Mouse (Mus musculus) intestine, postnatal 0 days (tissue): ENCODE results near the gene Ryr1. TPM values are rescaled to one million over a fixed set of nuclear protein-coding genes. Genes with fewer than 3 reads are reported as not detected.
"Not testable (repeated sequence)": the region's sequence is repeated elsewhere in the genome, so short reads cannot be mapped to it uniquely, and the experiment has no call there.

ENCODE experiments used
- ATAC-seq: fragments of 200-750 bp; cut with Nextera tagmentation; 2 replicates; pipeline ENCODE4 v1.8.0; 2017; ENCODE audit warnings: mild to moderate bottlenecking, moderate TSS enrichment, moderate library complexity
- H3K27ac ChIP-seq: fragments of 300-500 bp; sonication (generic); 2 replicates; pipeline ENCODE4 v1.5.1; 2014; ENCODE audit warnings: mild to moderate bottlenecking, low read depth, low read length, moderate library complexity
- H3K27me3 ChIP-seq: fragments of 300-500 bp; sonication (generic); replicated peaks from 2 replicates; pipeline ENCODE4 v1.6.1; 2014; ENCODE audit warnings: low read length, mixed read lengths; ENCODE audit not compliant: control insufficient read depth, insufficient read depth
- H3K36me3 ChIP-seq: fragments of 300-500 bp; sonication (generic); 2 replicates; pipeline ENCODE4 v1.6.1; 2014; ENCODE audit warnings: mild to moderate bottlenecking, moderate library complexity; ENCODE audit not compliant: control insufficient read depth, insufficient read depth
- H3K4me1 ChIP-seq: fragments of 300-500 bp; sonication (generic); replicated peaks from 2 replicates; pipeline ENCODE4 v1.6.1; 2014; ENCODE audit warnings: antibody characterized with exemption, low read length, mixed read lengths; ENCODE audit not compliant: control insufficient read depth, insufficient read depth
- H3K4me2 ChIP-seq: fragments of 300-500 bp; sonication (generic); replicated peaks from 2 replicates; pipeline ENCODE4 v1.6.1; 2014; ENCODE audit warnings: low read depth, mild to moderate bottlenecking, moderate library complexity
- H3K4me3 ChIP-seq: fragments of 300-500 bp; sonication (generic); 2 replicates; pipeline ENCODE4 v1.5.1; 2014; ENCODE audit warnings: low read depth, low read length
- H3K9ac ChIP-seq: fragments of 300-500 bp; sonication (generic); 2 replicates; pipeline ENCODE4 v1.6.1; 2014; ENCODE audit warnings: mild to moderate bottlenecking, low read depth, low read length
- H3K9me3 ChIP-seq: fragments of 300-500 bp; sonication (generic); 2 replicates; pipeline ENCODE4 v1.6.1; 2016; ENCODE audit warnings: mixed run types; ENCODE audit not compliant: control insufficient read depth
- CTCF ChIP-seq: sonication (generic); IDR thresholded peaks from 2 replicates; pipeline ENCODE4 v1.5.1; 2016; ENCODE audit warnings: low read depth, mild to moderate bottlenecking, control low read depth, antibody characterized with exemption, moderate library complexity
- WGBS: fragments of 180-500 bp; shearing (Covaris S2); extraction: QIAGEN DNeasy Blood & Tissue Kit; methylation state at CpG from one replicate; pipeline ENCODE4 v1.1.7; 2014; 5-methylcytosine and 5-hydroxymethylcytosine counted together
- polyA plus RNA-seq: library from polyadenylated mRNA; unstranded; fragments of >200 nt; fragmentation: Nextera tagmentation; extraction: Ambion mirVana; gene quantifications from 2 replicates; pipeline ENCODE4 v1.2.1, GENCODE M21; 2015

The Ryr1 gene
- polyA plus RNA-seq, 1 experiment from 2014 or later, result 0.43 TPM

GRCm38 (mm10) chr7:29067758-29068157 is 57.2 kb downstream of the Ryr1 start:
- 7% methylated on average over 15 of the region's 15 CpGs for WGBS
- Histone ChIP-seq H3K9ac (no peak overlapping the region), H3K9me3 (no peaks in the 10 kb centered on the region), H3K36me3 (no peaks in the 10 kb centered on the region), H3K4me1 (0 out of 2 replicates have a peak, but pooled peaks cover 4% of the 10 kb centered on the region), H3K4me3 (no peak overlapping the region), H3K4me2 (peak overlapping the region; percentile 43), H3K27me3 (peaks cover 4% of the 10 kb centered on the region), H3K27ac (no peak overlapping the region)
- no peak for TF ChIP-seq CTCF
- ATAC-seq, result peak; percentile 44; the same call in 1 of the 2 replicates

GRCm38 (mm10) chr7:29063476-29063875 is 61.5 kb downstream of the Ryr1 start:
- not testable (repeated sequence) for H3K9ac ChIP-seq, H3K36me3 ChIP-seq, ATAC-seq, H3K27ac ChIP-seq, H3K4me1 ChIP-seq, H3K27me3 ChIP-seq, H3K4me2 ChIP-seq, H3K4me3 ChIP-seq, H3K9me3 ChIP-seq
- WGBS, result 69% methylated on average over 7 of the region's 7 CpGs

GRCm38 (mm10) chr7:29061522-29062037 is 63.4 kb downstream of the Ryr1 start:
- peak; percentile 64 for TF ChIP-seq CTCF
- Histone ChIP-seq H3K4me3 (no peak overlapping the region), H3K27ac (no peak overlapping the region), H3K27me3 (no peaks in the 10 kb centered on the region), H3K4me2 (no peak overlapping the region; the same call in 1 of the 2 replicates), H3K4me1 (no peaks in the 10 kb centered on the region), H3K9me3 (no peaks in the 10 kb centered on the region), H3K36me3 (no peaks in the 10 kb centered on the region), H3K9ac (no peak overlapping the region)
- WGBS, result 12% methylated on average over 19 of the region's 19 CpGs
- ATAC-seq, result no peak; the same call in 1 of the 2 replicates

GRCm38 (mm10) chr7:29059445-29059844 is 65.5 kb downstream of the Ryr1 start:
- Histone ChIP-seq H3K27me3 (no peaks in the 10 kb centered on the region), H3K4me2 (no peak overlapping the region), H3K4me3 (no peak overlapping the region), H3K27ac (no peak overlapping the region), H3K36me3 (no peaks in the 10 kb centered on the region), H3K9me3 (no peaks in the 10 kb centered on the region), H3K9ac (no peak overlapping the region), H3K4me1 (no peaks in the 10 kb centered on the region)
- ATAC-seq, result no peak
- WGBS, result 76% methylated on average over 19 of the region's 19 CpGs
- no peak for TF ChIP-seq CTCF

- ATAC-seq, result no peak; the same call in 1 of the 2 replicates
- WGBS, result 5% methylated on average over 19 of the region's 19 CpGs
- no peak overlapping the region for H3K4me3 ChIP-seq
Measured at GRCm38 (mm10) chr7:29052821-29053220, 72.2 kb downstream of the Ryr1 start.

GRCm38 (mm10) chr7:29050797-29051196 is 74.2 kb downstream of the Ryr1 start:
- WGBS, result 46% methylated on average over 2 of the region's 2 CpGs
- TF ChIP-seq CTCF, result peak; percentile 84
- H3K27ac ChIP-seq, result no peak overlapping the region
- H3K36me3 ChIP-seq, result no peaks in the 10 kb centered on the region
- no peaks in the 10 kb centered on the region for H3K9me3 ChIP-seq
- H3K4me1 ChIP-seq, result no peaks in the 10 kb centered on the region
- H3K9ac ChIP-seq, result no peak overlapping the region
- no peak for ATAC-seq
- peaks cover 23% of the 10 kb centered on the region for H3K27me3 ChIP-seq
- H3K4me3 ChIP-seq, result no peak overlapping the region
- no peak overlapping the region for H3K4me2 ChIP-seq

More at GRCm38 (mm10) chr7:29052821-29053220, 72.2 kb downstream of the Ryr1 start:
- H3K4me1 ChIP-seq, result no peaks in the 10 kb centered on the region
- peaks cover 23% of the 10 kb centered on the region for H3K27me3 ChIP-seq
- no peaks in the 10 kb centered on the region for H3K9me3 ChIP-seq
- H3K9ac ChIP-seq, result no peak overlapping the region
- no peak for TF ChIP-seq CTCF
- H3K36me3 ChIP-seq, result no peaks in the 10 kb centered on the region
- H3K4me2 ChIP-seq, result peak overlapping the region; percentile 24; the same call in 1 of the 2 replicates
- H3K27ac ChIP-seq, result no peak overlapping the region
